Mouse (Mus musculus) embryonic facial prominence, embryonic 14.5 days (tissue): ENCODE measurements around the gene Cmc2. TPM values are rescaled to one million over a fixed set of nuclear protein-coding genes. Genes with fewer than 3 reads are reported as not detected.
A peak's percentile ranks its signal among the peaks of the same experiment; 100 is the strongest.

Source experiments
- ATAC-seq: fragments of 200-750 bp; cut with Nextera tagmentation; 2 replicates; pipeline ENCODE4 v1.8.0; 2017; ENCODE audit warnings: low read depth, moderate number of reproducible peaks, moderate TSS enrichment
- DNase-seq: peaks from one replicate; pipeline ENCODE4 v3.0.0-alpha.2; 2015; ENCODE audit warnings: low spot score
- H3K27ac ChIP-seq: fragments of 300-500 bp; sonication (generic); replicated peaks from 2 replicates; pipeline ENCODE4 v1.5.1; 2014; ENCODE audit warnings: low read depth, mild to moderate bottlenecking, low read length, moderate library complexity
- H3K27me3 ChIP-seq: fragments of 300-500 bp; sonication (generic); replicated peaks from 2 replicates; pipeline ENCODE4 v1.6.1; 2014; ENCODE audit warnings: low read length; ENCODE audit not compliant: control insufficient read depth, insufficient read depth
- H3K36me3 ChIP-seq: fragments of 300-500 bp; sonication (generic); 2 replicates; pipeline ENCODE4 v1.6.1; 2014; ENCODE audit warnings: low read length, mixed read lengths; ENCODE audit not compliant: control insufficient read depth, insufficient read depth
- H3K4me1 ChIP-seq: fragments of 300-500 bp; sonication (generic); 2 replicates; pipeline ENCODE4 v1.6.1; 2014; ENCODE audit warnings: antibody characterized with exemption, low read length; ENCODE audit not compliant: control insufficient read depth, insufficient read depth
- H3K4me2 ChIP-seq: fragments of 300-500 bp; sonication (generic); 2 replicates; pipeline ENCODE4 v1.6.1; 2014; ENCODE audit warnings: low read depth, mild to moderate bottlenecking, low read length, moderate library complexity, mixed read lengths
- H3K4me3 ChIP-seq: fragments of 300-500 bp; sonication (generic); 2 replicates; pipeline ENCODE4 v1.5.1; 2014; ENCODE audit warnings: low read depth, mild to moderate bottlenecking, low read length
- H3K9ac ChIP-seq: fragments of 300-500 bp; sonication (generic); 2 replicates; pipeline ENCODE4 v1.6.1; 2014; ENCODE audit warnings: low read depth, mild to moderate bottlenecking, low read length, moderate library complexity, mixed read lengths
- H3K9me3 ChIP-seq: fragments of 300-500 bp; sonication (generic); 2 replicates; pipeline ENCODE4 v1.6.1; 2016; ENCODE audit warnings: low read length; ENCODE audit not compliant: control insufficient read depth
- WGBS: fragments of 180-500 bp; shearing (Covaris S2); extraction: QIAGEN DNeasy Blood & Tissue Kit; methylation state at CpG from one replicate; pipeline ENCODE4 v1.1.7; 2014; 5-methylcytosine and 5-hydroxymethylcytosine counted together
- polyA plus RNA-seq: library from polyadenylated mRNA; unstranded; fragments of >200 nt; fragmentation: Nextera tagmentation; extraction: Ambion mirVana; gene quantifications from 2 replicates; pipeline ENCODE4 v1.2.1, GENCODE M21; 2014

Gene Cmc2
- polyA plus RNA-seq, 1 experiment from 2014 or later, result 77.7 TPM

GRCm38 (mm10) chr8:116872761-116873342 lies 48.4 kb downstream of the Cmc2 start:
- H3K9ac ChIP-seq, result no peak overlapping the region
- no peak overlapping the region for H3K27ac ChIP-seq
- DNase-seq (no peak), ATAC-seq (no peak)
- no peaks in the 10 kb centered on the region for H3K36me3 ChIP-seq
- H3K4me3 ChIP-seq, result no peak overlapping the region
- H3K4me1 ChIP-seq, result 0 out of 2 replicates have a peak, but pooled peaks cover 7% of the 10 kb centered on the region
- no peaks in the 10 kb centered on the region for H3K9me3 ChIP-seq
- no peak overlapping the region for H3K4me2 ChIP-seq
- 75% methylated on average over 2 of the region's 2 CpGs for WGBS
- no peaks in the 10 kb centered on the region for H3K27me3 ChIP-seq

DNA sequence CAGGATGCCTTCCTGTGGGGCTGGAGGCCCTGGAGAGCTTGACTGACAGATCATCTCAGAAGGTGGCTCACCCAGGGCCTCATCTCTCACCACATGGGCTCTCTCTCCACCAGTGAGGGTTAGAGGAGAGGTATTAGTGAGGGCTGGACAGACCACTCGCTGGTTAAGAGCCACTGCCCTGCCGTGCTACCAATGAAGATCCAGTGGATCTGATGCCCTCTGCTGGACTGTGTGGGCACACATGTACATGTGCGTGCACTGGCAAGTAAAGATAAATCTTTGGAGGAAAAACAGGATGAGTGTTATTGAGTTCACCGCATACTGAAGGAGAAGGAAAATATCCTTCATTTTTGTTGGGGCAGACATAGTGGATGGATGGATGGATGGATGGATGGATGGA lies 52.6 kb downstream of the Cmc2 start:
- H3K4me2 ChIP-seq, result no peak overlapping the region
- WGBS, result 37% methylated on average over 4 of the region's 4 CpGs
- no peaks in the 10 kb centered on the region for H3K4me1 ChIP-seq
- H3K36me3 ChIP-seq, result no peaks in the 10 kb centered on the region
- H3K9me3 ChIP-seq, result no peaks in the 10 kb centered on the region
- no peaks in the 10 kb centered on the region for H3K27me3 ChIP-seq
- peak; percentile 65; the same call in 1 of the 2 replicates for ATAC-seq
- H3K27ac ChIP-seq, result no peak overlapping the region
- no peak overlapping the region for H3K4me3 ChIP-seq
- no peak overlapping the region for H3K9ac ChIP-seq
- peak; percentile 68 for DNase-seq

GRCm38 (mm10) chr8:116867321-116867720 lies 53.9 kb downstream of the Cmc2 start:
- Histone ChIP-seq H3K36me3 (no peaks in the 10 kb centered on the region), H3K27me3 (no peaks in the 10 kb centered on the region), H3K4me2 (no peak overlapping the region), H3K9me3 (no peaks in the 10 kb centered on the region), H3K4me3 (no peak overlapping the region), H3K27ac (no peak overlapping the region), H3K9ac (no peak overlapping the region), H3K4me1 (no peaks in the 10 kb centered on the region)
- DNase-seq, result no peak
- WGBS, result 66% methylated on average over 9 of the region's 9 CpGs
- ATAC-seq, result no peak

DNA sequence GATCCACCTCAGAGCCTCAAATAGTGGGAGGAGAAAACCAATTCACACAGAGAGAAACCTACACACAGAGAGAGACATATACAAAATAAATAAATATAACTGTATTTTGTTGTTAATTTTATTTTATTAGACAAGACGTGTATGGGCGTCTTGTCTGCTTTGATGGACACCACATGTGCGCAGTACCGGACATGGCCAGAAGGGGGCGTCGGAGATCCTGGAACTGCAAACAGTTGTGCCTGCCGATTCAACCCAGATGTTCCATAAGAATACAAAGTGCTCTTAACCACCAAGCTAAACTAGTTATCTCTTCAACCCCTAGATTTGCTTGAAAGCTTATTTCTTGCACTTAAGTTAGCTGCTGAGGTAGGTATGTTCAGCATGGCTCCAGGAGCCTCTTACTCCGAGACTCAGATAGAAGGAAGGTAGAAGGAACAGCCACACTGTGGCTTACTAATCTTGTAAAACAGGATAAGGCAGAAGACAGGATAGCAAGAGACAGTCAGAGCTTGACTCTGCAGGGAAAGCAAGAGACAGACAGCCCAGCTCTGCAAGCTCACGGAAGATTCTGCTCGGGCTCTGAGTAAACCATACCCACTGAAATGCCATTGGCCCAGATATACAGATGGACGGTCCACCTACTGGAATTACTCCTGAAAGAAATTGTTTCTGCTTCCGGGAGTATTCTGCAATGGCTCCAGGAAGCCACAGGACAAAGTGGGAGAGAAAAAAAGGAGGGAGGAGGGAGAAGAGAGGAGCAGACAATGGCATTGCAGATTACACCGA lies 54.9 kb downstream of the Cmc2 start:
- Histone ChIP-seq H3K36me3 (no peaks in the 10 kb centered on the region), H3K4me1 (no peaks in the 10 kb centered on the region), H3K27ac (no peak overlapping the region), H3K9me3 (no peaks in the 10 kb centered on the region), H3K9ac (no peak overlapping the region), H3K4me3 (no peak overlapping the region), H3K27me3 (no peaks in the 10 kb centered on the region), H3K4me2 (no peak overlapping the region)
- no peak for ATAC-seq
- WGBS, result 64% methylated on average over 13 of the region's 13 CpGs
- no peak for DNase-seq

- DNase-seq, result no peak
Observed at GRCm38 (mm10) chr8:116864514-116864913, 56.7 kb downstream of the Cmc2 start.

DNA sequence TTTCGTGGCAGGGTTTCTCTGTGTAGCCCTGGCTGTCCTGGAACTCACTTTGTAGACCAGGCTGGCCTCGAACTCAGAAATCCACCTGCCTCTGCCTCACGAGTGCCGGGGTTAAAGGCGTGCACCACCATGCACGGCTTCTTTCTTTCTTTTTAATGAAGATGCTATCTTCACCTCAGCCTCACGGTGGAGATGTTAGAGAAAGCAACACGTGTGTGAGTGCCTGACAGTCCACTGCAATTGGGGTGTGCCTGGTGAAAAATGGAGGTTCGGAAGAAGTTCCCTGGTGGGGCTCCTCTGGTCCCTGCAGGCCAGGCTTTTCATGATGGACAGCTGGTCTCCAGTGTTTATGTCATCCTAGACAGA lies 57.2 kb downstream of the Cmc2 start:
- no peak for DNase-seq
- H3K9me3 ChIP-seq, result no peaks in the 10 kb centered on the region
- no peak for ATAC-seq
- H3K27me3 ChIP-seq, result no peaks in the 10 kb centered on the region
- no peaks in the 10 kb centered on the region for H3K4me1 ChIP-seq
- H3K9ac ChIP-seq, result no peak overlapping the region
- H3K4me2 ChIP-seq, result no peak overlapping the region
- H3K27ac ChIP-seq, result no peak overlapping the region
- no peak overlapping the region for H3K4me3 ChIP-seq
- no peaks in the 10 kb centered on the region for H3K36me3 ChIP-seq
- WGBS, result 54% methylated on average over 9 of the region's 9 CpGs

More at GRCm38 (mm10) chr8:116864514-116864913, 56.7 kb downstream of the Cmc2 start:
- Histone ChIP-seq H3K9ac (no peak overlapping the region), H3K4me3 (no peak overlapping the region), H3K36me3 (no peaks in the 10 kb centered on the region), H3K27ac (no peak overlapping the region), H3K4me2 (no peak overlapping the region), H3K4me1 (no peaks in the 10 kb centered on the region), H3K27me3 (no peaks in the 10 kb centered on the region), H3K9me3 (no peaks in the 10 kb centered on the region)
- WGBS, result 92% methylated on average over 3 of the region's 3 CpGs
- ATAC-seq, result no peak

DNA sequence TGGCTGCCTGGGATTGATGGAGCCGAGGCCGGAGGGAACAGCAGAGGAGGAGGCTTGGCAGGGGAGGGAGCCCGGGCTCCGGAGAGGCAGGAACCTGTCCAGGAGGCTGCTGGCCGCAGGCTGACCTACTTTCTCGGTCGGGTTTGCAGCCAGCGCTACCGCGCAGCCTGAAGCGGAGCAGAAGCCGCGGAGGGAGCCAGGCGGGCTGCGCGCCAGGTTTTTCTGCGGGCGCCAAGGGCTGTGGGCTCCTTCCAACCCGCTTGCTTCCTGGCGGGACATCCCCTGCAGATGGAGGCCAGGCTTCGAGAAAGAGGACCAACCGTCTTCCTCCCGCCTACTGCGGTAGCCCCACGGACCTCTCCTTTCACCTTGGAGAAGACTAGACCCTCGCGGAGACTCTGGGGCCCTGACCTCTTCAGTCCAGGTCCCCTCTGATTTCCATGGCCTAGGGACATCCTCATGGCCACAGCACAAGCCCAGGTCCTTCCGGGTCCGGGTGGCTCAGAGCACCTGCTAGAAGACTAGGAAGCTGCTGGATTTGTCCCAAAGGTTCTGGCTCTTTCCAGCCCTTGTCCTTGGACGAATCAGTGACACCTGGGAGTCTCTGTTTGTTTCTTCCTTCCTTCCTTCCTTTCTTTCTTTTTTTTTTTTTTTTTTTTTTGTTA lies 57.8 kb downstream of the Cmc2 start:
- Histone ChIP-seq H3K27ac (no peak overlapping the region), H3K36me3 (no peaks in the 10 kb centered on the region), H3K27me3 (no peaks in the 10 kb centered on the region), H3K4me1 (no peaks in the 10 kb centered on the region), H3K9ac (peak overlapping the region; percentile 28; the same call in 1 of the 2 replicates), H3K9me3 (no peaks in the 10 kb centered on the region), H3K4me3 (peak overlapping the region; percentile 32), H3K4me2 (peak overlapping the region; percentile 58)
- DNase-seq (peak; percentile 80), ATAC-seq (0 out of 2 replicates have a peak, but pooled peaks have one; percentile 65)
- WGBS, result 3% methylated on average over 28 of the region's 30 CpGs

DNA sequence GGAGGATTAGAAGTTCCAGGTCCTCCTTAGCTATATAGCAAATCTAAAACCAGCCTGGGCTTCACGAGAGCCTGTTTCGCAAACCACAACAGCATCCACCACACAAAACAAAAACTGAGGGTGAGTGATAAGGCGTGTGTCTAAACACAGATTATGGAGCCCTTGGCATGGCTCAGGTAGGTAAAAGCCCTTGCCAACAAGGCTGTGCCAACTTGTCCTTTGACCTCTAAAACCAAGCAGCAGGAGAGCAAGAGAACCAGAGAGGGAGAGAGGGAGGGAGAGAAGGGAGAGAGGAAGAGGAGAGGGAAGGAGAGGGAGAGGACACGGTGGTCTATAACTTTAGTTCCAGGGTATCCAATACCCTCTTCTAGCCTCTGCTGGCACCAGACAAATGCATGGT lies 59.1 kb downstream of the Cmc2 start:
- Histone ChIP-seq H3K4me3 (no peak overlapping the region), H3K4me2 (no peak overlapping the region), H3K4me1 (no peaks in the 10 kb centered on the region), H3K27me3 (no peaks in the 10 kb centered on the region), H3K9ac (no peak overlapping the region), H3K36me3 (no peaks in the 10 kb centered on the region), H3K27ac (no peak overlapping the region), H3K9me3 (peaks cover 4% of the 10 kb centered on the region; the same call in 1 of the 2 replicates)
- DNase-seq (no peak), ATAC-seq (no peak)
- WGBS, result 86% methylated on average over 4 of the region's 4 CpGs
